Mouse (Mus musculus): ENCODE data around the gene Lrsam1. TPM values are rescaled to one million over a fixed set of nuclear protein-coding genes. Genes with fewer than 3 reads are reported as not detected.

The Lrsam1 gene
- polyA plus RNA-seq, 1 experiment = 26.0 TPM

DNA sequence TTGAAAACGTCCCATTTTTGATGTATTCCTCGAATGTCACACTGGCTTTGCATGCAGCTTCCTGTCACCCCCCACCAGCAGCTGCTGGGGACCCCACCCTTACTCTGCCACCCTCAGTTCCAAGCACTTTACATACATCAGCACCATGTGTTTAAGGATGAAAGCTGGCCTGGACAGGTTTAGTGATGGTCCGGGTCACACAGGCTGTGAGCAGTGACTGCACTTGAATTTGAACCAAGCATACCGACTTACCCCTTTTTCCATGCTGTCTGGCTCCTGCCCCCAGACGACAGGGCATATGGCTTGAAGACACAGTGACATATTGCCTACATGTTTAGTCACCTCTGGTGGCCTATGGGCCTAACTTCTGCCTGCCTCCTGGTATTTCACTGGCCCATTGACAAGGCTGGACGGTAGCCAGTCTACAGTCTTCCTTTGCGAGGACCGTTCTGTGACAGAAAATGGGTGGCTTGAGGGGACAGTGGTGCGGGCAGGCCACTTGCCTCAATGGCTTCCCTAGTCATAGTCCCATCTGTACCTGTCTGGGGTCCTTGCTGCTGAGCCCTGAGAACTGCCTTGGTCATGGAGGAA lies 6.7 kb upstream of the Lrsam1 start:
- no peak for DNase-seq (ENCODE audit: extremely low spot score in 1 of 2, low spot score in 1 of 2)

DNA sequence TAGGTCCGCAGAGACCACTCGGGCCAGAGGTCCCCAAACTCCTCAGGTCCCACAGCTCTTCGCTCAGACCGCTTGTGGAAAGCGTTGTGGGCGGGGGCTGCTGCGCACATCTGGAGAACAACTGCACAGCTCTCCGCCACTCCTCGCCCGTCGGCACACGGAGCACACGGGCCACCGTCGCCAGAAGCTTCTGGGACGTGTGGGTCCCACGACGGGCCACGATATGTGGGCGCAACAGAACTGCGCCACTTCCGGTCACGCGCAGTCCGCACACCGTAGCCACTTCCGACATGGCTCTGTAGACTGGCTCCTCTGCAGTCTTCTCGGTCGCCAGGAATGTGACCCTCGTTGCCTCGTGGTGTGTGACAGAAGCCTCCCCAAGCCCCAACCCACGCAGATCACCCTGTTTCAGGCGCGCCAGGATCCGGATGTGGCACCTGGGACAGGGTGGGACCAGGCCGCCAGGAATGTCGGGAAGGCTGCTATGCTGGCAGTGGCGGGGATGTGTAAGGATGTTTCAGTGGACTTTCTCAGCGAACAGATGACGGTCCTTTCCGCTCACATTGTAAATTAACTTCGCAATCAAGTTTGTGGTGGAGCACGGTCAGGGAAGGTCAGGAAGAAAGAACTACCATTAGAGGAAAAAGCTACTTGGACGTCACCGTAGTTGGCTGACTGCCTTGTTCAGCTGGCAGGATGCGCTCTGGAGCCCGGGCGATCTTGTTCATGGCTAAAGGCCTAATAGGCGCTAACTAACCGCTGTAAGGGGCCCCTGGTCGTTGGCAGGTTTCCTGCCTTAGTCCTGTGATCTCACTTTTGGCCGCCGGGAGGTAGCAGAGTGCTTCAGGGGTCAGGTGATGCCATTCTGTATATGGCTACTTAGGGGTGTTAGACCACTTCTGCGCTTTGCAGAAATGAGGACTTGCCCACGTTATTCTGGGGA lies 5.5 kb upstream of the Lrsam1 start:
- DNase-seq (ENCODE audit: extremely low spot score in 1 of 2, low spot score in 1 of 2) = peak; percentile 63 to 89

GRCm38 (mm10) chr2:32966184-32966688 lies 4.8 kb upstream of the Lrsam1 start:
- no peak for DNase-seq (ENCODE audit: extremely low spot score in 1 of 2, low spot score in 1 of 2)

DNA sequence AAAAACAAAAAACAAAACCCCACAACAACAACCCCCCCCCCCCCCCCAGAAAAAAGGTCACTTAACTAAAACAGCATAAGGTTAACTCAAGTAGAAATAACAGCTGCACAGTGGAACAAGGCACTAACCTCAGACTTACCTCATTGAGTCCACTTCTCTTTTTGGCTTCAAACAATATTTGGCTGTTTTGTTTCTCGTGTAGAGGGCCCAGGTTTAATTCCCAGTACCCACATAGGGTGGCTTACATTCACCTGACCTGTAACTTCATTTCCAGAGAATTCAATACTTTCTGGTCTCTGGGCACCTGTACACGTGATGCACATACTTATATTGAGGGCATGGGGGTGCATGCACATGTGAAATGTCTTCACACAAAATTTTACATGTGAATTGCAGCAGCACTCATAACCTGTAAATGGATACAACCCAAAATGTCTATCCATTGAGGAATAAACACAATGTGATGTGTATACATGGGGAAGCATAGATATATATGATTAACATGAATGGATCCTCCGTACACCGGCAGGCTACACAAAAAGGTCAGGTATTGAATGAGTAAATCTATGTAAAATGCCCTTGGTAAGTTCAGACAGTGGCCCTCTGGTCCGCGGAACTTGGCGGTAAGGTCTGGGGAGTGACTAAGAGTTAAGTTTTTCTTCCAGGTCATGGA lies 4.2 kb upstream of the Lrsam1 start:
- DNase-seq (ENCODE audit: extremely low spot score in 1 of 2, low spot score in 1 of 2) = no peak

DNA sequence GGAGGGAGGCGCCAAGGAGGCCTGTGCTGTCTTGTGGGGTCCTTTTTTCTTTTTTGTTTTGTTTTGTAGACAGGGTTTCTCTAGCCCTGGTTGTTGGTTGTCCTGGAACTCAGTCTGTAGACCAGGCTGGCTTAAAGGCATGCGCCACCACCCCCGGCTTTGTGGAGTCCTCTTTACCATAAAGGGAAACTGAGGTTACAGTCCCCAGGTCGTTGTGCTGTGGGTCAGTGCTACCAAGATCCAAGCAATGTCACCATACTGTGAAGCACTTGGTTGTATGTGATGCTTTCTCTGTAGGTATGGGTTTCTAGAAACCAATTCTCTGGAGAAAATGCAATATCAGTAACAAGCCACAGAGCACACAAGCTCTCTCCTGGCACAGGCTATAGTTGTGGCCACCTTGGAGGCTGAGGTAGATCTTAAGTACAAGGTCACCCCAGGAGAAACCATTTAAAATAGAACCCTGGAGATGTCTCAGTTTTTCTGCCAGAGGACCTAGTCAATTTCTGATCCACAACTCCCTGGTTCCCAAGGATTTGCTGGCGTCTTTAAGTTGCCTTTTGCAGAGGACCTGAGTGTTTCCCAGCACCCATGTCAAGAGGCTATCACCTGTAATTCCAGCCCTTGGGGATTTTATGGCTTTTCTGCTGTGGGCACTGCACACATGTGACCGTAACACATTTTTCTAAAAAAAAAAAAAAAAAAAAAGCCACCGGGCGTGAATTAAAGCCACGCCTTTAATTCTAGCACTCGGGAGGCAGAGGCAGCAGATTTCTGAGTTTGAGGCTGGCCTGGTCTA lies 3.4 kb upstream of the Lrsam1 start:
- DNase-seq (ENCODE audit: extremely low spot score in 1 of 2, low spot score in 1 of 2) = no peak

DNA sequence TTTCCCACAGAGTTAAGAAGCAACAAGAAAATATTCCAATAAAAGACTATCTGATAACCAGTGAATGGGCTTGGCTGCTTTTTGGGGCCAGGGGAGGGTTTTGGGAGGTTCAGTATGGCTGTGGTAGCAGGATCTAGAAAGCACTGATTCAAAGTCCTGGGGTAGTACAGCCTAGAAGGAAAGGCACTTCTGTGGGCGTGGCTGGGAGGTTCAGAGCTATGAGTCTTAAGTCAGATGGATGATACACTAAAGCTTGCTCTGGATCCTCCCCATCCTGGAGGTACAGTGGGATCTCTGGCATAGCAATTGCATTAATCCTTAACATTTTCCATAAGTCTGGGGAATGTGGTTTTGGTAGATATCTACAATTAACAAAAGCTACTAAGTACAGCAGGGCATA lies 2.6 kb upstream of the Lrsam1 start:
- DNase-seq (ENCODE audit: extremely low spot score in 1 of 2, low spot score in 1 of 2) = no peak

DNA sequence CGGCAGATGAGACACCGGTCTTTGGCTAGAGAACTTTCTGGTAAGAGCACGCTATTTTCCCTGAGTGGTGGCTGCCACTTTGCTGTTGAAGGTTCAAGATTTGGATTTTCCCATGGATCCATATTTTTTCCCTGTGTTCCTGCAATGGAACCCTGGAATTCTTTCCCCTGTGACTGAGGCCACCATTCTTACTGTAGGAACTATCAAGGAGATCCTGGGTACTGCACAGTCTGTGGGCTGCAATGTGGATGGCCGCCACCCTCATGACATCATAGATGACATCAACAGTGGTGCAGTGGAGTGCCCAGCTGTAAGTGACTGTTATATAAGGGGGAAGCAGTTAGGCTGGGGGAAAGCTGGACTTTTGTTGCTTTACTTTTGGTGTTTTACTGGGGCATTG lies 2.1 kb upstream of the Lrsam1 start:
- no peak for DNase-seq (ENCODE audit: extremely low spot score in 1 of 2, low spot score in 1 of 2)

GRCm38 (mm10) chr2:32962875-32963220 lies 1.4 kb upstream of the Lrsam1 start:
- DNase-seq (ENCODE audit: extremely low spot score in 1 of 2, low spot score in 1 of 2) = no peak

GRCm38 (mm10) chr2:32962062-32962874 lies 854 bp upstream of the Lrsam1 start:
- DNase-seq (ENCODE audit: extremely low spot score in 1 of 2, low spot score in 1 of 2) = peak in 1 of 2 experiments; percentile 37

GRCm38 (mm10) chr2:32960273-32960672 lies 1.1 kb downstream of the Lrsam1 start:
- no peak for DNase-seq (ENCODE audit: extremely low spot score in 1 of 2, low spot score in 1 of 2)

GRCm38 (mm10) chr2:32957344-32957743 lies 4.1 kb downstream of the Lrsam1 start:
- peak in 1 of 2 experiments; percentile 70 for DNase-seq (ENCODE audit: extremely low spot score in 1 of 2, low spot score in 1 of 2)

DNA sequence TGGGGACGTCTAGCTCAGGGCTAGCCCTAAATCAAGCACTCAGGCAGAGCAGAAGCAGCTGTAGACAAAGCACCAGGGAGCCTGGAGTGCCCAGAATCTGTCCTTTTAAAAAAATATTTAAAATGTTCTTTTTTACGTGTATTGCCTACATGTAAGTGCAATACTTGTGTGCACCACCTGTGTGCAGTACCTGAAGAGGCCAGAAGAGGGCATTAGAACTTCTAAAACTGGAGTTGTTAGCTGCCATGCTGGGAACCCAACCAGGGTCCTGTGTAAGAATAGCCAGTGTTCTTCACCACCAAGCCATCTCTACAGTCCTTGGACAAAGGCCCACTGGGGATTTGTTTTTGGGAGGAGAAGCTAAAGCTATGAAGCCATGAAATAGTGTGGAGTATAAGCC lies 6.8 kb downstream of the Lrsam1 start:
- DNase-seq (ENCODE audit: extremely low spot score in 1 of 2, low spot score in 1 of 2) = no peak

DNA sequence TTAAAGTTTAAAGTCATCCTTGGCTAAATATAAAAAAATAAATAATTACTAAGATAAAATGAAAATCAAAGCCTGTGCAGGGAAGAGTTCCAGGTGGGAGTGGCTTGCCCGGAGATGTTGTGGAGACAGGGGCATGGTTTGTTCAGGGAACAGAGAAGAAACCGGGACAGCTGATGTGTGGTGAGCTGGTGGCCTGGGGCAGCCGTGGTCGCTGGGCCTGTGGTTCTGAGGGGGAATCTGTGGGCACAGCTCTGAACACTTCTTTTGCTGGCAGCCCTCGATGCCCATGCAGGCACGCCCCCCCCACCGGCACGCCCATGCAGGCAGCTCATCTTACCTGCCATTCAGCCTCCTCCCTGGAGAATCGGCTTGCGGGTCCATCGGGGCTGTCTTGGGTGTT lies 14.0 kb downstream of the Lrsam1 start:
- DNase-seq (ENCODE audit: extremely low spot score in 1 of 2, low spot score in 1 of 2) = no peak

DNA sequence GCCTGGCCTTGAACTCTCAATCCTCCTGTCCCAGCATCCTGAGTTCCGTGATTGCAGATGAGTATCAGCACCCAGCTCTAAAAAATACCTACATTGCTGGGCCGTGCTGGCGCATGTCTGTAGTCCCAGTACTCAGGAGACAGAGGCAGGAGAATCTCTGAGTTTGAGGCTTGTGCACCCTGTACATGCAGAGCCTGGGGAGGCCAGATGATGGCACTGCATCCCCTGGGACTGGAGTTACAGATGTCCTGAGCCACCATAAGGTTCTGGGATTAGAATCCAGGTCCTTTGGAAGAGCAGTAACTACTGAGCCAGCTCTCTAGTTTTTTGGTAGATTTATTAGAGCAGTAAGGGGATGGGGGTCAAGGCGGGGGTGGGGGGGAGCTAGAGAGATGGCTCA lies 20.9 kb downstream of the Lrsam1 start:
- DNase-seq (ENCODE audit: extremely low spot score in 1 of 2, low spot score in 1 of 2) = no peak

DNA sequence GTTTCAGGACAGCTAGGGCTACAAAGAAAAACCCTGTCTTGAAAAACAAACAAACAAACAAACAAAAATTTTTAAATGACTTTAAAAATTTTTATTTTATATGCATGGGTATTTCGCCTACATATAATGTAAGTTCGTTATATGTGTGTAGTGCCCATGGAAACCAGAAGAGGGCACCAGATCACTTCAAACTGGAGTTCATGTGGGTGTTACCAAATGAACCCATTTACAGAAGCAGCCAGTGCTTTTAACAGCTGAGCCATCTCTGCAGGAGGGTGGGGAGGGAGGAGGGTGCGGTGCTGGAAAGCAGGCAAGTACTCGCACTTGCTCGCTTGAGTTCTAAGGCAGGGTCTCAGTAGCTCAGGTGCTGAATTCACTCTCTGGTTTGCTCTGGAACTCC lies 22.0 kb downstream of the Lrsam1 start:
- DNase-seq (ENCODE audit: extremely low spot score in 1 of 2, low spot score in 1 of 2) = peak in 1 of 2 experiments; percentile 81

DNA sequence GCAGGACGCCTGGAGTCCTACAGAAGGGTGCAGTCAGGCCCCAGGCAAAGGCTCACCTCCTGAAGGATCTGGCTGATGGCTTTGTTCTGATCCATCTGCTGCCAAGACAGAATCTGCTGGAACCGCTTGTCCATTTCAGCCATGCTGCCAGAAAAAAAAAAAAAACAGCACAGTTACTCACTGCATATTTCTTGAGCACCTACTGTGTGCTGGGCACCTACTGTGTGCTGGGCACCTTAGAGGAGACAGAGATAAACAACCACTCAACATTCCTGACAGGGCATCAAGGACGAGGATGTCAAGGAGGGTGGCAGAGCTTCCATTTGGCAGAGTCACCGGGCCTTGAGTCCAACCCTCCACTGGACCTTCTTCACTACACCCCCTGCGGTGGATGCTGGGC lies 22.7 kb downstream of the Lrsam1 start:
- no peak for DNase-seq (ENCODE audit: extremely low spot score in 1 of 2, low spot score in 1 of 2)

DNA sequence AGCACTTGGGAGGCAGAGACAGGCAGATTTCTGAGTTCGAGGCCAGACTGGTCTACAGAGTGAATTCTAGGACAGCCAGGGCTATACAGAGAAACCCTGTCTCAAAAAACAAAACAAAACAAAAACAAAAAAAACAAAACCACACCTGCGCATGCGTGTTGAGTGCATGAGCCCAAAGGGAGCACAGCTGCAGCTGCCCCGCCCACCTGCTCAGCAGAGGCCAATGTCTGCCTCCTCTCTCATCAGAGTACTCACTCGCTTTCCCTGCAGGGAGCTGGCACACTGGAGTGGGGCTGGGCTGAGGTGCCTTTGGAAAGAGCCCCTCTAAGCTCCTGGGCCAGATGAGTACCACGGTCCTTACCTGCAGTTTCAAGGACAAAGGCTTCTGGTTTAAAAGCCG lies 29.7 kb downstream of the Lrsam1 start:
- no peak for DNase-seq (ENCODE audit: extremely low spot score in 1 of 2, low spot score in 1 of 2)

DNA sequence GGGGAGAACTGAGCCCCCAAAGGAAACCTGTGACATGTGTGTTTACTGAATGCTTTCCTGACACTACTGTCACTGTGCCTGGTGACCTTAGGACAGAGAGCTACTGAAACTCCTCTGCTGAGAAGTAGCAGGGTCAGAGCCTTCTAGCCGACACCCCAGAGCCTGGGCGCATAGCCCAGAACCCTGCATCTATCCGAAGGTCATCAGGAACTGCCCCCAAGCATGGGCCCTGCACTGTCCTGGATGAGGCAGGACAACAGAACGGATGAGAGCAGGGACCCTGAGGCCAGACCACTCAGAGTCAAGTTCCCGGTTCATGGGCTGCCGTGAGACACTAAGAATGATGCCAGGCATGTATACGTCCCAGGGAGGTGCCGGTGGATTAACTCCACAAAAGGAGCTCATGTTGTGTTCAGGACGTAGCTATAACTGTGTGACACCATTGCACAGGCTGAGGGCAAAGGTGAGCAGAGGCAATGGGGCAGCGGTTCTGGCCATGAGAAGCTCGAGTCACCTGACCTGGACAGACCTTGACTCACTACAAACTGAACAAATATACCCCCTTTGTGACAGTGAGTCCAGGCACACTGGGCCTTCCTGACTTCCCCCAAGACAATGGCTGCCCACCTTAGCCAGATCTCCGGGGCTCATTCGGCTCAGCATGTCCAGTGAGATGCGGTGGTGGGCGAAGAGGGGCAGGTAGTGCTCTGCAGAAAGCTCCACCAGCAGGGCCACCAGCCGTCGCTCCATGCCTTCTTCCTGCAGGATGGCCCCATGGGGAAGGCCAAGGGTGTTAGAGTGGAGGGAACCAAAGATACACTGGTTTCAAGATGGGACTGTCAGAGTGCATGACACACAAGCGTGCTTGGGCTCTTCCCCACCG lies 32.2 kb downstream of the Lrsam1 start:
- DNase-seq (ENCODE audit: extremely low spot score in 1 of 2, low spot score in 1 of 2) = no peak
